Mouse (Mus musculus) ES-Bruce4 (cell line): ENCODE measurements around the gene Tmem159.

ENCODE experiments used
- EP300 ChIP-seq: IDR thresholded peaks from 2 replicates; pipeline ENCODE4 v1.6.1; 2011; ENCODE audit warnings: low read depth, low read length; ENCODE audit not compliant: insufficient read depth
- POLR2A ChIP-seq: IDR thresholded peaks from one replicate; pipeline ENCODE4 v1.8.1; 2011; ENCODE audit warnings: low read length; ENCODE audit not compliant: insufficient read depth

- TF ChIP-seq EP300 (no peak), POLR2A (no peak)
Observed at GRCm38 (mm10) chr7:120163581-120164251, 61.6 kb downstream of the Tmem159 start.
